Mouse (Mus musculus): ENCODE results near the gene Myl12a.

DNA sequence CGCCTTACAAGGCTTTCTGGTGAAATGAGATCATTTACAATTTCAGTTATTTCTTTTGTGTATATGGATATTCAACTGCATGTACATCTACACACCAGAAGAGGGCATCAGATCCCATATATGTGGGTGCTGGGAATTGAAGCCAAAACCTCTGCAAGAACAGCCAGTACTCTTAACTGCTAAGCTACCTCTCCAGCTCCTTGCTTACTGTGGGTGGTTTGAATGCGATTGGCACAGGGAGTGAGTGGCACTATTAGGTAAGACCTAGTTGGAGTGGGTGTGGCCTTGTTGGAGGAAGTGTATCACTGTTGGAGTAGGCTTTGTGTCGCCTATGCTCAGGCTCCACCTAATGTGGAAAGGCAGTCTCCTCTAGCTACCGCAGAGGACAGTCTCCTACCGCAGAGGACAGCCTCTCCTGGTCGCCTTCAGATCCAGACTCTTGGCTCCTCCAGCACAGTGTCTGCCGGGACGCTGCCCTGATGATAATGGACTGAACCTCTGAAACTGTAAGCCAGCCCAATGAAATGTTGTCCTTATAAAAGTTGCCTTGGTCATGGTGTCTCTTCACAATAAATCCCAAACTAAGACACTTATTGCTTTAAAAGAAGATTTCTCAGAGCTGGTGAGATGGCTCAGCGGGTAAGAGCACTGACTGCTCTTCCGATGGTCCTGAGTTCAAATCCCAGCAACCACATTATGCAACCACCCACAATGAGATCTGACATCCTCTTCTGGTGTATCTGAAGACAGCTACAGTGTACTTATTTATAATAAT, 1.7 kb upstream of the Myl12a start:
- TF ChIP-seq CTCF (IDR thresholded peaks at IDR 0.05; ENCODE audit: borderline replicate concordance, insufficient read depth, low read length) (no peak), POLR2A (IDR thresholded peaks at IDR 0.05; ENCODE audit: low read depth, low read length) (no peak)

Data from embryonic fibroblast, embryonic 13.5 days (primary cell).